Mouse (Mus musculus): ENCODE results near the gene Abcc10. TPM values are rescaled to one million over a fixed set of nuclear protein-coding genes. Genes with fewer than 3 reads are reported as not detected.

The Abcc10 gene
- polyA plus RNA-seq, 1 experiment from 2014 or later, result 6.7 TPM

GRCm38 (mm10) chr17:46258279-46259053 lies 69.7 kb downstream of the Abcc10 start:
- Histone ChIP-seq H3K27me3 (peaks cover 15% of the 10 kb centered on the region), H3K27ac (replicated peaks) (no peak overlapping the region), H3K4me1 (peaks cover 18% of the 10 kb centered on the region), H3K4me3 (replicated peaks) (no peak overlapping the region), H3K4me2 (replicated peaks) (no peak overlapping the region), H3K9me3 (replicated peaks) (no peaks in the 10 kb centered on the region), H3K9ac (no peak overlapping the region), H3K36me3 (peaks cover 75% of the 10 kb centered on the region)
- no peak for ATAC-seq (ENCODE audit: insufficient number of reproducible peaks, low FRiP score, low TSS enrichment, low read depth)
- WGBS, result 83% methylated on average over 30 of the region's 30 CpGs

- Histone ChIP-seq H3K4me1 (peaks cover 27% of the 10 kb centered on the region), H3K27me3 (peaks cover 15% of the 10 kb centered on the region), H3K9ac (no peak overlapping the region), H3K9me3 (replicated peaks) (no peaks in the 10 kb centered on the region), H3K4me3 (replicated peaks) (peak overlapping the region; percentile 68), H3K27ac (replicated peaks) (no peak overlapping the region), H3K4me2 (replicated peaks) (0 out of 2 replicates have a peak overlapping the region, but pooled peaks have one; percentile 2), H3K36me3 (peaks cover 65% of the 10 kb centered on the region)
- 30% methylated on average over 6 of the region's 6 CpGs for WGBS
- ATAC-seq (ENCODE audit: insufficient number of reproducible peaks, low FRiP score, low TSS enrichment, low read depth), result no peak
These were observed 73.0 kb downstream of the Abcc10 start for GRCm38 (mm10) chr17:46255147-46255546.

- H3K27me3 ChIP-seq, result peaks cover 15% of the 10 kb centered on the region
- peak; percentile 0; the same call in 1 of the 2 replicates for ATAC-seq (ENCODE audit: insufficient number of reproducible peaks, low FRiP score, low TSS enrichment, low read depth)
- no peak overlapping the region for H3K27ac ChIP-seq (replicated peaks)
- H3K9ac ChIP-seq, result peak overlapping the region; percentile 47
- H3K4me3 ChIP-seq (replicated peaks), result peak overlapping the region; percentile 68
- peak overlapping the region; percentile 99 for H3K4me2 ChIP-seq (replicated peaks)
- H3K36me3 ChIP-seq, result peaks cover 64% of the 10 kb centered on the region
- H3K9me3 ChIP-seq (replicated peaks), result no peaks in the 10 kb centered on the region
- peaks cover 35% of the 10 kb centered on the region for H3K4me1 ChIP-seq
- under 1% methylated on average over 49 of the region's 54 CpGs for WGBS
These were observed 74.0 kb downstream of the Abcc10 start for GRCm38 (mm10) chr17:46254106-46254505.

GRCm38 (mm10) chr17:46253452-46254084 lies 74.6 kb downstream of the Abcc10 start, which contains the start of gene Lrrc73:
Gene Lrrc73, plus strand, starts transcription at chr17:46253531.
- peak; percentile 86 for ATAC-seq (ENCODE audit: insufficient number of reproducible peaks, low FRiP score, low TSS enrichment, low read depth)
- WGBS, result 2% methylated on average over 45 of the region's 48 CpGs
- Histone ChIP-seq H3K27me3 (peaks cover 15% of the 10 kb centered on the region), H3K9me3 (replicated peaks) (no peaks in the 10 kb centered on the region), H3K4me3 (replicated peaks) (peak within 1 kb of the TSS; percentile 68), H3K4me1 (peaks cover 40% of the 10 kb centered on the region), H3K9ac (peak within 1 kb of the TSS; percentile 47), H3K36me3 (peaks cover 58% of the 10 kb centered on the region), H3K4me2 (replicated peaks) (peak within 1 kb of the TSS; percentile 99), H3K27ac (replicated peaks) (no peak within 1 kb of the TSS)

Other genes starting within 250 kb of the Abcc10 start
- gene Mrps18a, start 217.4 kb downstream of the Abcc10 start, polyA plus RNA-seq (2015; fragmentation: Nextera tagmentation; extraction: Ambion mirVana), result 124 and 134 TPM in 2 replicates
- 22.7 and 37.1 TPM in 2 replicates for gene Rsph9, start 184.1 kb downstream of the Abcc10 start, polyA plus RNA-seq (2015; fragmentation: Nextera tagmentation; extraction: Ambion mirVana)
- 31.8 and 35.1 TPM in 2 replicates for gene Mad2l1bp, start 174.8 kb downstream of the Abcc10 start, polyA plus RNA-seq (2015; fragmentation: Nextera tagmentation; extraction: Ambion mirVana)
- 43.3 and 45.4 TPM in 2 replicates for gene Gtpbp2, start 167.3 kb downstream of the Abcc10 start, polyA plus RNA-seq (2015; fragmentation: Nextera tagmentation; extraction: Ambion mirVana)
- 18.4 and 20.2 TPM in 2 replicates for gene Polh, start 125.7 kb downstream of the Abcc10 start, polyA plus RNA-seq (2015; fragmentation: Nextera tagmentation; extraction: Ambion mirVana)
- 33.0 and 35.0 TPM in 2 replicates for gene Xpo5, start 125.6 kb downstream of the Abcc10 start, polyA plus RNA-seq (2015; fragmentation: Nextera tagmentation; extraction: Ambion mirVana)
- gene Polr1c, start 80.3 kb downstream of the Abcc10 start, polyA plus RNA-seq (2015; fragmentation: Nextera tagmentation; extraction: Ambion mirVana), result 81.3 and 83.1 TPM in 2 replicates
- gene Yipf3, start 80.3 kb downstream of the Abcc10 start, polyA plus RNA-seq (2015; fragmentation: Nextera tagmentation; extraction: Ambion mirVana), result 141 and 147 TPM in 2 replicates
- gene Lrrc73, start 74.8 kb downstream of the Abcc10 start, polyA plus RNA-seq (2015; fragmentation: Nextera tagmentation; extraction: Ambion mirVana), result 2.3 and 3.7 TPM in 2 replicates
- gene Tjap1, start 45.3 kb downstream of the Abcc10 start, polyA plus RNA-seq (2015; fragmentation: Nextera tagmentation; extraction: Ambion mirVana), result 56.0 and 64.0 TPM in 2 replicates
- gene Dlk2, start 30.9 kb downstream of the Abcc10 start, polyA plus RNA-seq (2015; fragmentation: Nextera tagmentation; extraction: Ambion mirVana), result 16.6 and 16.8 TPM in 2 replicates
- 10.7 and 11.9 TPM in 2 replicates for gene Zfp318, start 55.4 kb upstream of the Abcc10 start, polyA plus RNA-seq (2015; fragmentation: Nextera tagmentation; extraction: Ambion mirVana)
- 3.5 and 3.6 TPM in 2 replicates for gene Crip3, start 100.6 kb upstream of the Abcc10 start, polyA plus RNA-seq (2015; fragmentation: Nextera tagmentation; extraction: Ambion mirVana)
- gene Slc22a7, start 110.1 kb upstream of the Abcc10 start, polyA plus RNA-seq (2015; fragmentation: Nextera tagmentation; extraction: Ambion mirVana), result 0.15 TPM in 1 of 2 replicates, not detected in the other
- gene Ttbk1, start 159.3 kb upstream of the Abcc10 start, polyA plus RNA-seq (2015; fragmentation: Nextera tagmentation; extraction: Ambion mirVana), result 0.15 and 0.18 TPM in 2 replicates
- gene Dnph1, start 168.4 kb upstream of the Abcc10 start, polyA plus RNA-seq (2015; fragmentation: Nextera tagmentation; extraction: Ambion mirVana), result 40.4 and 41.0 TPM in 2 replicates
- 7.1 and 10.6 TPM in 2 replicates for gene Cul9, start 218.0 kb upstream of the Abcc10 start, polyA plus RNA-seq (2015; fragmentation: Nextera tagmentation; extraction: Ambion mirVana)
- gene Srf, start 227.8 kb upstream of the Abcc10 start, polyA plus RNA-seq (2015; fragmentation: Nextera tagmentation; extraction: Ambion mirVana), result 8.6 and 8.8 TPM in 2 replicates